Mouse (Mus musculus) MEL (cell line): ENCODE results near the gene Cpeb4. TPM values are rescaled to one million over a fixed set of nuclear protein-coding genes. Genes with fewer than 3 reads are reported as not detected.

ENCODE experiments used
- DNase-seq: peaks from one replicate; pipeline ENCODE4 v3.0.0; 2011; ENCODE audit warnings: low read depth, low spot score
- H3K27ac ChIP-seq: 2 replicates; pipeline ENCODE4 v1.5.1; 2012; ENCODE audit warnings: low read depth, mild to moderate bottlenecking, control low read depth, low read length, moderate library complexity; ENCODE audit not compliant: control insufficient read depth
- H3K27me3 ChIP-seq, 2 experiments: fragments of 150-350 bp in 1 of 2; sonication (generic) in 1 of 2; 2 replicates each; pipeline ENCODE4 v1.6.1; 2012; ENCODE audit warnings: low read length in 2 of 2, mild to moderate bottlenecking in 2 of 2, improper control_type of control experiment in 1 of 2, moderate library complexity in 1 of 2; ENCODE audit not compliant: insufficient read depth in 2 of 2, control insufficient read depth in 1 of 2
- H3K36me3 ChIP-seq, 2 experiments: 2 replicates each; pipeline ENCODE4 v1.6.1; 2012 to 2014; ENCODE audit warnings: low read length in 2 of 2, improper control_type of control experiment in 1 of 2, inconsistent platforms in 1 of 2, mild to moderate bottlenecking in 1 of 2; ENCODE audit not compliant: insufficient read depth in 2 of 2, control insufficient read depth in 1 of 2
- H3K4me1 ChIP-seq, 2 experiments: fragments of 150-350 bp in 1 of 2; sonication (generic) in 1 of 2; 2 replicates each; pipeline ENCODE4 v1.6.1; 2012; ENCODE audit warnings: low read length in 2 of 2, improper control_type of control experiment in 1 of 2, mild to moderate bottlenecking in 1 of 2; ENCODE audit not compliant: insufficient read depth in 2 of 2, control insufficient read depth in 1 of 2
- H3K4me3 ChIP-seq, 2 experiments: fragments of 150-350 bp in 1 of 2; sonication (generic) in 1 of 2; 2 replicates each; pipeline ENCODE4 v1.5.1; 2012; ENCODE audit warnings: low read depth in 2 of 2, low read length in 2 of 2, mild to moderate bottlenecking in 2 of 2, moderate library complexity in 2 of 2, control low read depth in 1 of 2, improper control_type of control experiment in 1 of 2; ENCODE audit not compliant: control insufficient read depth in 1 of 2, insufficient read depth in 1 of 2
- H3K79me2 ChIP-seq: 2 replicates; pipeline ENCODE4 v1.6.1; 2012; ENCODE audit warnings: mild to moderate bottlenecking, low read length, moderate library complexity; ENCODE audit not compliant: control insufficient read depth, poor library complexity, insufficient read depth
- H3K9ac ChIP-seq: 2 replicates; pipeline ENCODE4 v1.6.1; 2012; ENCODE audit warnings: low read depth, mild to moderate bottlenecking, control low read depth, low read length, moderate library complexity; ENCODE audit not compliant: control insufficient read depth, poor library complexity, severe bottlenecking
- H3K9me3 ChIP-seq: fragments of 150-350 bp; sonication (generic); replicated peaks from 2 replicates; pipeline ENCODE4 v1.6.1; 2012; ENCODE audit warnings: mild to moderate bottlenecking, low read length, improper control_type of control experiment, moderate library complexity; ENCODE audit not compliant: insufficient read depth
- CHD1 ChIP-seq: IDR thresholded peaks from 2 replicates; pipeline ENCODE4 v1.6.1; 2012; ENCODE audit warnings: low read depth, mild to moderate bottlenecking, inconsistent platforms, low read length, improper control_type of control experiment
- CHD2 ChIP-seq: IDR thresholded peaks from 2 replicates; pipeline ENCODE4 v1.6.1; 2011; ENCODE audit warnings: low read length, improper control_type of control experiment
- CTCF ChIP-seq, 3 experiments: IDR thresholded peaks in 2 of 3; conservative IDR thresholded peaks in 1 of 3; 2 replicates each; pipeline ENCODE4 v1.5.1; 2011 to 2012; ENCODE audit warnings: low read length in 3 of 3, low read depth in 2 of 3, mild to moderate bottlenecking in 2 of 3, improper control_type of control experiment in 1 of 3, inconsistent platforms in 1 of 3, mixed read lengths in 1 of 3, moderate library complexity in 1 of 3; ENCODE audit not compliant: control insufficient read depth in 1 of 3, insufficient read depth in 1 of 3, poor library complexity in 1 of 3, severe bottlenecking in 1 of 3
- E2F4 ChIP-seq: IDR thresholded peaks from 2 replicates; pipeline ENCODE4 v1.6.1; 2011; ENCODE audit warnings: low read depth, low read length, improper control_type of control experiment, borderline replicate concordance
- ETS1 ChIP-seq: IDR thresholded peaks from 2 replicates; pipeline ENCODE4 v1.6.1; 2012; ENCODE audit warnings: low read depth, mild to moderate bottlenecking, inconsistent platforms, low read length, improper control_type of control experiment, moderate library complexity
- HCFC1 ChIP-seq: IDR thresholded peaks from 2 replicates; pipeline ENCODE4 v1.6.1; 2012; ENCODE audit warnings: low read depth, mild to moderate bottlenecking, inconsistent platforms, low read length, improper control_type of control experiment, moderate library complexity
- JUND ChIP-seq: IDR thresholded peaks from 2 replicates; pipeline ENCODE4 v1.6.1; 2011; ENCODE audit warnings: low read depth, mild to moderate bottlenecking, improper control_type of control experiment, low read length
- KAT2A ChIP-seq: conservative IDR thresholded peaks from 2 replicates; pipeline ENCODE4 v1.6.1; 2012; ENCODE audit warnings: low read depth, low read length, improper control_type of control experiment, inconsistent platforms
- MAFK ChIP-seq: IDR thresholded peaks from 2 replicates; pipeline ENCODE4 v1.6.1; 2011; ENCODE audit warnings: low read depth, mild to moderate bottlenecking, low read length, improper control_type of control experiment, borderline replicate concordance
- MAX ChIP-seq: IDR thresholded peaks from 2 replicates; pipeline ENCODE4 v1.6.1; 2011; ENCODE audit warnings: low read length, improper control_type of control experiment
- MXI1 ChIP-seq: IDR thresholded peaks from 2 replicates; pipeline ENCODE4 v1.6.1; 2011; ENCODE audit warnings: mild to moderate bottlenecking, low read depth, low read length, improper control_type of control experiment
- MYC ChIP-seq: IDR thresholded peaks from 2 replicates; pipeline ENCODE4 v1.6.1; 2011; ENCODE audit warnings: low read depth, mild to moderate bottlenecking, low read length, improper control_type of control experiment, moderate library complexity
- NELFE ChIP-seq: IDR thresholded peaks from 2 replicates; pipeline ENCODE4 v1.6.1; 2011; ENCODE audit warnings: low read depth, low read length, improper control_type of control experiment
- NRF1 ChIP-seq: IDR thresholded peaks from 2 replicates; pipeline ENCODE4 v1.6.1; 2014; ENCODE audit warnings: low read depth, mild to moderate bottlenecking, inconsistent platforms, low read length, improper control_type of control experiment, moderate library complexity; ENCODE audit not compliant: poor library complexity, insufficient read depth, severe bottlenecking
- POLR2AphosphoS2 ChIP-seq: IDR thresholded peaks from 2 replicates; pipeline ENCODE4 v1.6.1; 2011; ENCODE audit warnings: low read length, improper control_type of control experiment
- RCOR1 ChIP-seq: IDR thresholded peaks from 2 replicates; pipeline ENCODE4 v1.6.1; 2012; ENCODE audit warnings: low read depth, mild to moderate bottlenecking, inconsistent platforms, low read length, improper control_type of control experiment
- SIN3A ChIP-seq: IDR thresholded peaks from 2 replicates; pipeline ENCODE4 v1.6.1; 2012; ENCODE audit warnings: low read length, improper control_type of control experiment, inconsistent platforms
- TBP ChIP-seq: IDR thresholded peaks from 2 replicates; pipeline ENCODE4 v1.8.0; 2011; ENCODE audit warnings: low read depth, low read length, improper control_type of control experiment
- TCF12 ChIP-seq: IDR thresholded peaks from 2 replicates; pipeline ENCODE4 v1.6.1; 2014; ENCODE audit warnings: low read depth, mild to moderate bottlenecking, inconsistent platforms, low read length, improper control_type of control experiment, moderate library complexity
- UBTF ChIP-seq: IDR thresholded peaks from 2 replicates; pipeline ENCODE4 v1.6.1; 2012; ENCODE audit warnings: low read depth, mild to moderate bottlenecking, inconsistent platforms, low read length, improper control_type of control experiment, moderate library complexity, borderline replicate concordance; ENCODE audit not compliant: insufficient read depth
- USF1 ChIP-seq: IDR thresholded peaks from 2 replicates; pipeline ENCODE4 v1.6.1; 2014; ENCODE audit warnings: low read depth, mild to moderate bottlenecking, inconsistent platforms, low read length, improper control_type of control experiment, moderate library complexity
- USF2 ChIP-seq, 2 experiments: IDR thresholded peaks; 2 replicates each; pipeline ENCODE4 v1.6.1; 2011 to 2012; ENCODE audit warnings: improper control_type of control experiment in 2 of 2, low read length in 2 of 2, borderline replicate concordance in 1 of 2, inconsistent platforms in 1 of 2, low read depth in 1 of 2, mild to moderate bottlenecking in 1 of 2; ENCODE audit not compliant: insufficient read depth in 1 of 2
- ZC3H11A ChIP-seq: IDR thresholded peaks from 2 replicates; pipeline ENCODE4 v1.6.1; 2012; ENCODE audit warnings: low read depth, mild to moderate bottlenecking, inconsistent platforms, low read length, improper control_type of control experiment
- polyA plus RNA-seq, 2 experiments: library from polyadenylated mRNA; stranded (reverse) in 1 of 2; unstranded in 1 of 2; fragments of >175 nt in 1 of 2; fragments of >200 nt in 1 of 2; gene quantifications; 2 replicates each; pipeline versions ENCODE4 v1.2.1 to v1.2.4; 2012; ENCODE audit warnings: low replicate concordance in 2 of 2, low read depth in 1 of 2; ENCODE audit not compliant: insufficient read length in 2 of 2, insufficient read depth in 1 of 2, missing spikeins in 1 of 2
- total RNA-seq: library from RNA; depleted of rRNA; stranded (reverse); fragments of 300-350 nt; gene quantifications from 2 replicates; pipeline ENCODE4 v1.2.3, GENCODE M21; 2012

The Cpeb4 gene
- total and polyA plus RNA-seq, 3 experiments = 3.8 to 4.9 TPM; not detected in 1

DNA sequence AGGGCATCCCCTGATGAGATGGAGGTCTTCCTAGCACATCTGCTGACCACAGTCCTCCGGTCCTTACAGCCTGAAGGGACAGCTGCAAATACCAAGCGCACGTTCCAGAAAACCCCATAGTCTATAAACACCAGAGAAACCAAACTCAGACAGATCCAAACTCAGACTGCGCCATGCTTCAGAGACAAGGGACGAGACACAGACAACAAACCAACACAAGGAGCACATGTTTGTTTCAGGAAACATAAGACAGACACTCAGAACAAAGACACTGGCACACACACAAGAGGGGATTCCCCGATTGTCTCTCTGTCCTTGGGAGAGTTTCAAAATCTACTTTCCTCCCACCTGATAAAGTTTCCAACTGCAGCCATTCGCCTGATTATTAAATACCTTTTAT, 109.8 kb downstream of the Cpeb4 start:
- peaks cover 0 to 14% of the 10 kb centered on the region in 2 experiments; a peak in 2 of 4 replicates for H3K36me3 ChIP-seq
- H3K4me1 ChIP-seq = peaks cover 5 to 10% of the 10 kb centered on the region in 2 experiments; a peak in 2 of 4 replicates
- H3K27me3 ChIP-seq = no peaks in the 10 kb centered on the region
- peak overlapping the region; percentile 75 to 92 for H3K4me3 ChIP-seq
- no peaks in the 10 kb centered on the region; the same call in 1 of the 2 replicates for H3K79me2 ChIP-seq
- H3K9me3 ChIP-seq = no peaks in the 10 kb centered on the region
- no peak for TF ChIP-seq CHD1
- no peak for TF ChIP-seq POLR2AphosphoS2
- TF ChIP-seq USF2 (IDR thresholded peaks at IDR 0.05; ENCODE audit: borderline replicate concordance in 1 of 2, insufficient read depth in 1 of 2, low read depth in 1 of 2, low read length in 2 of 2) = no peak
- peak; percentile 85 for TF ChIP-seq MAX
- no peak for TF ChIP-seq HCFC1
- 0 out of 2 replicates have a peak, but pooled peaks have one; percentile 2 for TF ChIP-seq E2F4
- TF ChIP-seq MXI1 = peak; percentile 74
- no peak for TF ChIP-seq CTCF (IDR thresholded peaks at IDR 0.05 in 2 of 3, conservative IDR thresholded peaks at IDR 0.05 in 1 of 3; ENCODE audit: control insufficient read depth in 1 of 3, insufficient read depth in 1 of 3, low read depth in 2 of 3, low read length in 3 of 3, poor library complexity in 1 of 3, severe bottlenecking in 1 of 3)
- no peak for TF ChIP-seq KAT2A
- no peak for TF ChIP-seq MAFK
- no peak for TF ChIP-seq NRF1
- TF ChIP-seq ZC3H11A = no peak
- no peak for TF ChIP-seq JUND
- TF ChIP-seq UBTF = no peak
- no peak for TF ChIP-seq CHD2
- TF ChIP-seq TCF12 = no peak
- TF ChIP-seq USF1 = no peak
- peak; percentile 43 for TF ChIP-seq SIN3A
- no peak for TF ChIP-seq TBP
- no peak for TF ChIP-seq RCOR1
- 0 out of 2 replicates have a peak, but pooled peaks have one; percentile 13 for TF ChIP-seq ETS1
- TF ChIP-seq NELFE = no peak
- peak; percentile 88 for TF ChIP-seq MYC
- TF ChIP-seq, all 39 proteins: peak for 6
- Histone ChIP-seq H3K9ac (peak overlapping the region; percentile 81), H3K27ac (peak overlapping the region; percentile 85)
- DNase-seq = peak; percentile 73
